Mouse (Mus musculus) lung, adult 2 months (tissue): Measurements from ENCODE around the gene Rc3h1.

Experiments used
- CTCF ChIP-seq: fragments of 200-500 bp; IDR thresholded peaks from 2 replicates; pipeline ENCODE4 v1.5.1; 2011; ENCODE audit warnings: mild to moderate bottlenecking, low read length, control low read depth; ENCODE audit not compliant: insufficient read depth
- POLR2A ChIP-seq: fragments of 200-500 bp; IDR thresholded peaks from 2 replicates; pipeline ENCODE4 v1.6.1; 2011; ENCODE audit warnings: low read depth, mild to moderate bottlenecking, control low read depth, low read length, borderline replicate concordance; ENCODE audit errors: extremely low read depth

GRCm38 (mm10) chr1:160858132-160858531, 48.1 kb upstream of the Rc3h1 start:
- TF ChIP-seq POLR2A (no peak), CTCF (no peak)
